Mouse (Mus musculus): ENCODE results near the gene Nfix. TPM values are rescaled to one million over a fixed set of nuclear protein-coding genes. Genes with fewer than 3 reads are reported as not detected.

Nfix gene
- polyA plus RNA-seq, 1 experiment from 2014 or later: 0.49 TPM

DNA sequence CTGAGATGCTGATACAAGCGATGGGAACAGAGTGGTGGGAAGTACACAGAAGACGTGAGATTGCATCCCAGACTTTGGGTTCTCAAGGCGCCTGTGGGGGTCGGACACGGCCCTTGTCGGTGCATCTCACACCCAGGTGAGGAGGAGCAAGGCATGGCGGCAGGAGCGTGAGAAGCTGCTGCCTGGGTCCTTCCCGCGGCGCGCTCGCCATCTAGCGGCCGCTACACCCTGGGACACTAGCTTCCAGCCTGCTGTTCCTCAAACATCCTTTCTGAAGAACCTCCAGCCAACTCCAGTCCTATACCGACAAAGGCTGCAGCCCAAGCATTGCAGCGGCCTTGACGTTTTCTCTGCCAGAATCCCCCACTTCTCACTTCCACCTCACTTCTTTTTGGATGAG, 23.5 kb upstream of the Nfix start:
- peaks cover 16% of the 10 kb centered on the region for H3K4me1 ChIP-seq
- peak overlapping the region; percentile 38; the same call in 1 of the 2 replicates for H3K27ac ChIP-seq (replicated peaks)

DNA sequence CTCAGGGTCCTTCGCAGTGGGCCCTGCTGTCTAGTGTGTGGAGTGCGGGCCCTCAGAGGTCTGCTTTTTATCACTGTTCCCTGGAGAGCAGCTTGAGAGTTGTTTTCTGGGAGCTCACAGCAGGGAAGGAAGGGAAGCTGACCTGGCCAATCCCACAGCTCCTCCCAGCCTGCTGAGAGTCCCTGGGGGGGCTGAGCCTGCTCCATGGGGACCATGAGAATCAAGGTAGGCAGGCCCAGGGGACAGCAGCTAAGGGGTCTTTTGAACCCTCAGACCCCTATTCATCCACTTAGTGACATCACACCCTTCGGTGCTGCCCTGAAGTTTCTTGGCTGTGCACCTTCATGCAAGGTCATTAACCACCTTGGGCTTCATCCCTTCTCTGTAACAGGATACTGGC, 22.6 kb upstream of the Nfix start, which contains the start of gene Dand5:
Gene Dand5, minus strand, starts transcription at position 101 of the 400 bp plus-strand sequence.
- Histone ChIP-seq H3K9me3 (replicated peaks) (no peaks in the 10 kb centered on the region), H3K36me3 (no peaks in the 10 kb centered on the region), H3K4me1 (peaks cover 16% of the 10 kb centered on the region), H3K4me3 (peak within 1 kb of the TSS; percentile 36), H3K27me3 (ENCODE audit: low read depth, poor library complexity, severe bottlenecking) (peaks cover 39% of the 10 kb centered on the region), H3K27ac (replicated peaks) (peak within 1 kb of the TSS; percentile 38; the same call in 1 of the 2 replicates)
- WGBS: 23% methylated on average over 3 of the region's 3 CpGs
- no peak for DNase-seq (ENCODE audit: low spot score)

More for the DNA sequence above, 23.5 kb upstream of the Nfix start:
- H3K27me3 ChIP-seq (ENCODE audit: low read depth, poor library complexity, severe bottlenecking): peaks cover 39% of the 10 kb centered on the region
- H3K4me3 ChIP-seq: peak overlapping the region; percentile 36
- DNase-seq (ENCODE audit: low spot score): peak; percentile 75
- no peaks in the 10 kb centered on the region for H3K9me3 ChIP-seq (replicated peaks)
- H3K36me3 ChIP-seq: no peaks in the 10 kb centered on the region
- under 1% methylated on average over 18 of the region's 18 CpGs for WGBS

GRCm38 (mm10) chr8:84816117-84816516, 16.0 kb upstream of the Nfix start:
- 74% methylated on average over 17 of the region's 17 CpGs for whole genome bisulfite sequencing
- Histone ChIP-seq H3K9me3 (replicated peaks) (no peaks in the 10 kb centered on the region), H3K27me3 (ENCODE audit: low read depth, poor library complexity, severe bottlenecking) (peaks cover 61% of the 10 kb centered on the region), H3K27ac (replicated peaks) (no peak overlapping the region), H3K4me3 (no peak overlapping the region), H3K4me1 (peaks cover 35% of the 10 kb centered on the region), H3K36me3 (no peaks in the 10 kb centered on the region)
- no peak for DNase-seq (ENCODE audit: low spot score)

- H3K9me3 ChIP-seq (replicated peaks): no peaks in the 10 kb centered on the region
- WGBS: 9% methylated on average over 9 of the region's 9 CpGs
- H3K4me3 ChIP-seq: no peak overlapping the region
- peaks cover 41% of the 10 kb centered on the region for H3K4me1 ChIP-seq
- H3K27me3 ChIP-seq (ENCODE audit: low read depth, poor library complexity, severe bottlenecking): peaks cover 66% of the 10 kb centered on the region
- no peak overlapping the region for H3K27ac ChIP-seq (replicated peaks)
- no peaks in the 10 kb centered on the region for H3K36me3 ChIP-seq
- peak; percentile 92 for DNase-seq (ENCODE audit: low spot score)
Measured at GRCm38 (mm10) chr8:84815547-84815946, 15.4 kb upstream of the Nfix start.

DNA sequence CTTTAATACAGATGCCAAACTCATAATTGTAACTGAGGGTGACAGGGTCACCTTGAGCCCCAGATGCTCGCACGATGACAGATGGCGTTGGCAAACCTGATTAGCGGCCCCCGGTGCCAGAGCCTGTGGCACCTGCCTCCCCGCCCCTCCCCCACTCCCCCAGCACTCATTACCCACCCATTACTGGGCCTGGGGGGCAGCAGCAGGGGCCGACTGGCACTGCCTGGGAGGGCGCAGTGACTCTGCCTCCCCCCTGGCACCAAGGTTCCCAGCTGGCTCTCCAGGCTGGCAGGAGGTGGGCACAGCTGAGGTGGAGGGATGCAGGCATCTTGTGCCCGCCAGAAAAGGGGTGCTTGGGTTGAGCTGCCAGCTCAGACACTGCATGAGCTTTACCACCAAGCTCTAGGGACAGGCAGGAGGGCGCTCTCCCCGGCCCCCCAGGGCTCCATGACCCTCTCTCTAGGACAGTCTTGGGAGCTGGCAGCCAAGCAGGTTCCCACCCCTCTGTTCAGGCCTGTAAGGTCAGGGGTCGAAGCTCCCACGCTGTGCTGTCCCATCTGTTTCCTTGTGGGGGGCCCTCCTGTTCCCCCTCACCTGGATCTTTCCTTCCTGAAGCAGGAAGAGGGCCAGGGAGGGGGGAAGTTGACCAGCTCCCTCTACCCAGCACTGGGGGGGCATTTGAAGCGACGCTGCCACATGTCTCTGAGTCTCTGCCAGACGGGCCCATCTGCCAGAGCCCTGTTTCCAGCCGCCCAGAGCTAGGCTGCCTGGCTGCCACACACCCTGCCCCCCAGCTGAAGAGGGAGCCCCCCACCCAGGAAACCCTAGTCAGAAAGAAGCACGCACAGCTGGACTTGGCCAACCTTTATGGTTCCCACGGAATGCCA, 14.7 kb upstream of the Nfix start:
- Histone ChIP-seq H3K27ac (replicated peaks) (0 out of 2 replicates have a peak overlapping the region, but pooled peaks have one; percentile 4), H3K4me1 (peaks cover 42% of the 10 kb centered on the region), H3K4me3 (peak overlapping the region; percentile 21; the same call in 1 of the 2 replicates), H3K9me3 (replicated peaks) (no peaks in the 10 kb centered on the region), H3K36me3 (no peaks in the 10 kb centered on the region), H3K27me3 (ENCODE audit: low read depth, poor library complexity, severe bottlenecking) (peaks cover 73% of the 10 kb centered on the region)
- 52% methylated on average over 19 of the region's 19 CpGs for WGBS
- DNase-seq (ENCODE audit: low spot score): no peak

DNA sequence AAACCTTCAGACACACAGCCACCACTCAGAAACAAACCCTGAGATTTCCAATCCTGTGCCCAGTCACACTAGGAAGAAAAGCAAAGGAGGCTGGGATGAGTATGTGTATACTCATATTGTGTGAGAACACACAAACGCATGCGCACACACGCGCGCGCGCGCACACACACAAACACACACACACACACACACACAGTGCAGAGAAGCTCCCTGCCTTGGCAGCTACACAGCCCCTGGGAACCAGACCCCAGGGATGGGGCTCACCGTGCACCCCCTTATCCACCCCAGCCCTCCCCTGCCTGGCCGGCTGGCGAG, 14.1 kb upstream of the Nfix start:
- H3K4me1 ChIP-seq: peaks cover 48% of the 10 kb centered on the region
- H3K27me3 ChIP-seq (ENCODE audit: low read depth, poor library complexity, severe bottlenecking): peaks cover 79% of the 10 kb centered on the region
- WGBS: 88% methylated on average over 11 of the region's 11 CpGs
- no peak overlapping the region for H3K4me3 ChIP-seq
- H3K27ac ChIP-seq (replicated peaks): 0 out of 2 replicates have a peak overlapping the region, but pooled peaks have one; percentile 4
- DNase-seq (ENCODE audit: low spot score): no peak
- no peaks in the 10 kb centered on the region for H3K36me3 ChIP-seq
- no peaks in the 10 kb centered on the region for H3K9me3 ChIP-seq (replicated peaks)

DNA sequence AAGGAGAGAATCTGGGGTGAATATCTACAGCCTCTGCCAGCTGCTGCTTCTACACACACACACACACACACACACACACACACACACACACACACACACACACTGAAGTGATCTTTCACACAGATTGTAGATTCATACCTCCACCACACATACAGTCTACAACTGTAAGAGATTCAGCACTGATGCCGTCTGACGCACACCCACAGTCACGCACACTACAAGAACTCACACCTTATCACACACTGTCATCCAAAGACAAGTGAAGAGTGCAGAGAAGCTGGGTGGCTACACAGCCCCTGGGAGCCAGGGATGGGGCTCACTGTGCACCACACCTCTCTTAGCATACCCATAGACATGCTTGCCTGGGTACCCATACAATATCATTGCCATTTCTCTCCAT, 13.7 kb upstream of the Nfix start:
- H3K4me3 ChIP-seq: no peak overlapping the region
- 92% methylated on average over 3 of the region's 3 CpGs for WGBS
- no peak overlapping the region for H3K27ac ChIP-seq (replicated peaks)
- no peaks in the 10 kb centered on the region for H3K36me3 ChIP-seq
- H3K4me1 ChIP-seq: peaks cover 48% of the 10 kb centered on the region
- DNase-seq (ENCODE audit: low spot score): no peak
- H3K9me3 ChIP-seq (replicated peaks): no peaks in the 10 kb centered on the region
- H3K27me3 ChIP-seq (ENCODE audit: low read depth, poor library complexity, severe bottlenecking): peaks cover 82% of the 10 kb centered on the region

GRCm38 (mm10) chr8:84813059-84813458, 12.9 kb upstream of the Nfix start:
- 2% methylated on average over 5 of the region's 5 CpGs for WGBS
- peaks cover 90% of the 10 kb centered on the region for H3K27me3 ChIP-seq (ENCODE audit: low read depth, poor library complexity, severe bottlenecking)

DNA sequence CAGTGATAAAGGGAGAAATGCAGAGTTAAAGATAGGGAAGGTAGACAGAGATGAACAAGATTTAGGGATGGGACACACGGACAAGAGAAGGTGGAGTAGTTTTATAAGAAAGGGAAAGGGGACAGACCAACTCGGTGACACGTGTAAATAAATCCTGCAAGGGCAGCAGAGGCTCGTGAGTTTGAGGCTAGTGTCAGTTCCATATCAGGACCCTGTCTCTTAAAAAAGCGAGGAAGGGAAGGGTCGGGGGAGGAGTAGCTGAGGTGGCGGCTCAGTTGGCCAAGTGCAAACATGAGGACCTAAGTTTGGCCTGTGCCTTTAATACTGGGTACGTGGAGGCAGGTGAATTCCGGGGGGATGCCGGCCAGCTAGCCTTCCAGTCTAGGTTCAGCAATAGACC, 11.2 kb upstream of the Nfix start:
- peaks cover 99% of the 10 kb centered on the region for H3K27me3 ChIP-seq (ENCODE audit: low read depth, poor library complexity, severe bottlenecking)
- no peak for DNase-seq (ENCODE audit: low spot score)
- H3K27ac ChIP-seq (replicated peaks): peak overlapping the region; percentile 76
- peaks cover 48% of the 10 kb centered on the region for H3K4me1 ChIP-seq
- H3K9me3 ChIP-seq (replicated peaks): peaks cover under 1% of the 10 kb centered on the region; the same call in 1 of the 2 replicates
- H3K4me3 ChIP-seq: peak overlapping the region; percentile 45
- WGBS: 15% methylated on average over 10 of the region's 10 CpGs
- no peaks in the 10 kb centered on the region for H3K36me3 ChIP-seq

More at GRCm38 (mm10) chr8:84813059-84813458, 12.9 kb upstream of the Nfix start:
- Histone ChIP-seq H3K36me3 (no peaks in the 10 kb centered on the region), H3K4me1 (peaks cover 48% of the 10 kb centered on the region), H3K9me3 (replicated peaks) (no peaks in the 10 kb centered on the region), H3K27ac (replicated peaks) (no peak overlapping the region), H3K4me3 (no peak overlapping the region)
- peak; percentile 85 for DNase-seq (ENCODE audit: low spot score)

DNA sequence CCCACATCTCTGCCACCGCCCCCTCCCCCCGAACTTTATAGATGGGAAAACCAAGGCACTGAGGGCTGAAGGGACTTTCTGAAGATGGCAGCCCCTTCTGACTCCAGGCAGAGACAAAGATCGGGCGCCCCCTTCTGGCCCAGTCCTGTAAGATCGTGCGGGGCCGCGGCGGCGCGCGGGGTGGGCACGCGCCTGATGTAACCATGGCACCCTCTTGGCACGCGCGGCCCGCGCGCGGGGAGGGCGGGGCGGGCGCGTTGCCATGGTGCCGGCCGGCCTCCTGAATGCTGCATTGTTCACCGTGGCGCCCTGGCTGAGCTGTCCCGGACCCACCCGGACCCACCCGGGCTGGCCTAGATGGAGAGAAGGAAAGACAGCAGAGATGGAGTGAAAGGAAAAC, 10.8 kb upstream of the Nfix start:
- WGBS: 1% methylated on average over 32 of the region's 32 CpGs
- peaks cover 99% of the 10 kb centered on the region for H3K27me3 ChIP-seq (ENCODE audit: low read depth, poor library complexity, severe bottlenecking)
- H3K36me3 ChIP-seq: no peaks in the 10 kb centered on the region
- DNase-seq (ENCODE audit: low spot score): peak; percentile 95
- H3K4me3 ChIP-seq: peak overlapping the region; percentile 45
- H3K4me1 ChIP-seq: peaks cover 48% of the 10 kb centered on the region
- peaks cover 4% of the 10 kb centered on the region; the same call in 1 of the 2 replicates for H3K9me3 ChIP-seq (replicated peaks)
- peak overlapping the region; percentile 76 for H3K27ac ChIP-seq (replicated peaks)

GRCm38 (mm10) chr8:84809941-84810280, 9.8 kb upstream of the Nfix start:
- Histone ChIP-seq H3K4me3 (no peak overlapping the region), H3K27ac (replicated peaks) (no peak overlapping the region), H3K9me3 (replicated peaks) (peaks cover 5% of the 10 kb centered on the region; the same call in 1 of the 2 replicates), H3K36me3 (no peaks in the 10 kb centered on the region), H3K27me3 (ENCODE audit: low read depth, poor library complexity, severe bottlenecking) (peaks cover 99% of the 10 kb centered on the region), H3K4me1 (peaks cover 38% of the 10 kb centered on the region)
- 74% methylated on average over 5 of the region's 5 CpGs for WGBS
- no peak for DNase-seq (ENCODE audit: low spot score)

- peaks cover 99% of the 10 kb centered on the region for H3K27me3 ChIP-seq (ENCODE audit: low read depth, poor library complexity, severe bottlenecking)
- H3K36me3 ChIP-seq: no peaks in the 10 kb centered on the region
- no peak for DNase-seq (ENCODE audit: low spot score)
- WGBS: 60% methylated on average over 12 of the region's 12 CpGs
- peaks cover 5% of the 10 kb centered on the region; the same call in 1 of the 2 replicates for H3K9me3 ChIP-seq (replicated peaks)
- no peak overlapping the region for H3K27ac ChIP-seq (replicated peaks)
- H3K4me1 ChIP-seq: peaks cover 32% of the 10 kb centered on the region
- no peak overlapping the region for H3K4me3 ChIP-seq
Measured at GRCm38 (mm10) chr8:84809109-84809940, 9.2 kb upstream of the Nfix start.

All from midbrain, embryonic 10.5 days (tissue).